Mouse (Mus musculus) cerebellum, adult 2 months (tissue): ENCODE measurements at regions not wholly inside any gene's neighbourhood (a gene's known extent, or its start where the extent isn't known, plus 50 kb on each side); places are given as distances from the start of the nearest gene placed in this dataset.

Source experiments
- DNase-seq, 2 experiments: peaks; one replicate each; pipeline ENCODE4 v3.0.0; 2021
- H3K27ac ChIP-seq: fragments of 200-500 bp; 2 replicates; pipeline ENCODE4 v1.5.1; 2012; ENCODE audit warnings: low read length, control low read depth, inconsistent platforms; ENCODE audit not compliant: insufficient read depth
- H3K27me3 ChIP-seq: fragments of 200-500 bp; 2 replicates; pipeline ENCODE4 v1.6.1; 2012; ENCODE audit warnings: inconsistent platforms, mild to moderate bottlenecking, low read length, moderate library complexity; ENCODE audit not compliant: control insufficient read depth, insufficient read depth
- H3K4me1 ChIP-seq: fragments of 200-500 bp; 2 replicates; pipeline ENCODE4 v1.6.1; 2011; ENCODE audit warnings: low read length; ENCODE audit not compliant: control insufficient read depth, insufficient read depth
- H3K4me3 ChIP-seq: fragments of 200-500 bp; replicated peaks from 2 replicates; pipeline ENCODE3; 2011; ENCODE audit warnings: mild to moderate bottlenecking, low read depth, low read length, control low read depth; ENCODE audit not compliant: insufficient read depth
- CTCF ChIP-seq: fragments of 200-500 bp; IDR thresholded peaks from 2 replicates; pipeline ENCODE4 v1.5.1; 2011; ENCODE audit warnings: low read depth, mild to moderate bottlenecking, control low read depth, low read length, moderate library complexity, borderline replicate concordance; ENCODE audit not compliant: insufficient read depth
- POLR2A ChIP-seq: fragments of 200-500 bp; IDR thresholded peaks from 2 replicates; pipeline ENCODE4 v1.6.1; 2011; ENCODE audit warnings: low read length, control low read depth, borderline replicate concordance; ENCODE audit not compliant: insufficient read depth
- WGBS: fragments of 180-500 bp; shearing (Covaris S2); methylation state at CpG from one replicate; pipeline ENCODE4 v1.1.7; 2018; 5-methylcytosine and 5-hydroxymethylcytosine counted together

DNA sequence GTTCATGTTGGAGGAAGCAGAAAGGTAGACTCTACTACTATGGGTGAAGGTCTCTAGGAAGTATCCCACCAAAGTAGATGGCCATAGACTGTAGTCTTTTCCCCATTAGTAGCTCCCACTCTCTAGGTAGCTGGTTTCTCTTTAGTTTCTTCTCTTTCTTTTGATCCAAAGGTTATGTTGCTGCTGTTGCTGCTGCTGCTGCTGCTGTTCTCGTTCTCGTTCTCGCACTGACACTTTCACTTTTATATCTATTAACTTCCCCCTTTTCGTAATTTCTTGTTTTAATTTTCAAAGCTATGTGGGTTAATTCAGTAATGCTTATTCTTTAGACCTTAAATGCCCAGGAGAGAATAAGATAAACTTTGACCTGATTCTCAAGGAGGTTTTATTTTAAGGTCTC is 58.3 kb downstream of the Tmem100 start:
- DNase-seq: no peak
- TF ChIP-seq POLR2A: no peak
- no peak for TF ChIP-seq CTCF
- 91% methylated on average over 4 of the region's 4 CpGs for WGBS
- Histone ChIP-seq H3K4me1 (no peaks in the 10 kb centered on the region), H3K4me3 (no peak overlapping the region), H3K27ac (no peak overlapping the region), H3K27me3 (no peaks in the 10 kb centered on the region)

DNA sequence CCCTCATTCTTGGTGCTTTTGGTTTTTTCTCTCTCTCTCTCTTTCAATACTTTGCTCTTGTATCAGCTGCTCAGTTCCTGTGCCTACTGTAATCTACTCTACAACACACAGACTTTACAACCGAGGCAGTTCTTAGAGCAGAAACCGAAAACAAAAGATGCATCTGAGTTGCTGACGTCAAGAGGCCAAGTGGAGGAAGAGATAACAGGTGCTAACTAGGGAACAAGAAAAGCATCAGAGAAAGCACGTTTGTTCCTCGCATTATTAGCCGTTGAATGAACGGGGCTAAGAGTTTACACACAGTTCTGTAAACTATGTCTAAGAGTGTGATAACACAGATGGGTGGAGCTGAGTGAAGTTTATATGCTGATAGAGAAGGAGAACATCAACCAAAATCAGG is 63.9 kb downstream of the Tmem100 start:
- WGBS: 82% methylated on average over 7 of the region's 7 CpGs
- TF ChIP-seq CTCF (no peak), POLR2A (no peak)
- Histone ChIP-seq H3K4me3 (no peak overlapping the region), H3K27ac (no peak overlapping the region), H3K27me3 (no peaks in the 10 kb centered on the region), H3K4me1 (no peaks in the 10 kb centered on the region)
- DNase-seq: no peak

DNA sequence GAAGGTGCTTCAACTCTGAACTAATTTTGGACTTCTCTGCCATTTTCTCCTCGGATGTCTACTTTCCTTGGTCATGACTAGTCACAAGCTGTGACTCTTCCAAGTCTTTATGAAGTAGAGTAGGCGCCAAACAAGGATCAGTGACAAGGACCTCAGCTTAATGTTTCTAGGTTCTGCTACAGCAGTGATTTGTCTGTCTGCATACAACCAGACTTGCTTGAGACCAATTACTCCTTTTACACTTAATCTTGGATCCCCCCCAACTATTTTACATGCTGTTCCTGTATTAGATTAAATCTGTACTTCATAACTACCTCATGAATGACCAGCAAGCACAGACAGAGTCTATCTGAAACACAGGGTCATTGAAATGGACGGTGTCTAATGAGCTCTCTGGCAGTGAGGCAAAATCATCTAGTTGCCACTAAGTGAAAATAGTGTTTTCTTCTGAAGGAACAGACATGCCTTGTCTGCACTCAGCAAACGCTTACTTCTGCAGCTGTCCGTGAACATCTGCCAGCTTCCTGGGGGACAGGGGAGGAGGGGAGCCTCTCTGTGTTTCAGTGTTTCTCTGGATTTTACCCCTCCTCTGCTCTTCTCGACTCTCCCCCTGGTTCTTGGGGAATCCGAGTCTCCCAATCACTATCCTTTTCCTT is 64.7 kb downstream of the Tmem100 start:
- no peaks in the 10 kb centered on the region for H3K4me1 ChIP-seq
- H3K4me3 ChIP-seq: no peak overlapping the region
- no peak for TF ChIP-seq POLR2A
- TF ChIP-seq CTCF: no peak
- WGBS: 45% methylated on average over 7 of the region's 7 CpGs
- DNase-seq: no peak
- no peaks in the 10 kb centered on the region for H3K27me3 ChIP-seq
- H3K27ac ChIP-seq: no peak overlapping the region

DNA sequence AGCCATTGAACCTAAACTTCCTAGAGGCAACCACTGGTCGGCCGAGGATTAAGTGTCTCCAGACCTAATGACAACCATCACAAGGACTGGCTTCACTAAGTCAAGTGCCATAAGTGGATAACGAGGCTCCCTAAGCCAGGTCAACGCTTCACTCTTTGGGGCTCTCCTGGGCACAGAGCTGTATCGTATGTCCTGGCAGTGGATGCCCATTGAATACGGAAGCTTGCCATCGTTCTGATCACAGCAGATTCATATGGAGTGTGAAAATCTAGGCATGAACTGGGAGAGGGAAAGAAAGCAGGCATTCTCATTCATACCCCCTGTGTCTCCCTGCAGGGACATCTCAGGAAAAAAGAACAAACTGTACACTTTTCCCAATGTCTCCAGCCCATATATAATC is 68.3 kb downstream of the Tmem100 start:
- H3K4me1 ChIP-seq: no peaks in the 10 kb centered on the region
- no peak for TF ChIP-seq POLR2A
- no peak for TF ChIP-seq CTCF
- no peak for DNase-seq
- H3K4me3 ChIP-seq: no peak overlapping the region
- H3K27me3 ChIP-seq: no peaks in the 10 kb centered on the region
- WGBS: 78% methylated on average over 7 of the region's 7 CpGs
- no peak overlapping the region for H3K27ac ChIP-seq

DNA sequence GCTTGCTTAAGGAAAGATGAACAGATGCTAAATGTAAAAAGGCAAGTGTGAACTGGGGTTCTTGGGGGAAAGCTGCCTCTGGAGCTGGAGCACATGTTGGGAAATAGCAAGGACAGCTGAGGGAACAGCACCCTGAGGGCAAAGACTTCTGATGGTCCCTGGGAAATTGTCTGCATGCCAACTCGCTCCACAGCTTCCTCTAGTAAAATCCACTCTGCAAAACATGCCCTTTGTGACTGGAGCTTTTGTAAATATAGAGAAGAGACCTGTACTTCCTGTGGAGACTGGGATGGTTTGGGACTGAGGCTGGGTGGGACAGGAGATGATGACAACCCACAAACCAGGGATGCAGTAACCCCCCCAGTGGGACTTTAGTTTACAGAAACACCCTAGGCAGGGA is 69.0 kb downstream of the Tmem100 start:
- no peak for DNase-seq
- Histone ChIP-seq H3K27me3 (no peaks in the 10 kb centered on the region), H3K4me3 (no peak overlapping the region), H3K4me1 (no peaks in the 10 kb centered on the region), H3K27ac (no peak overlapping the region)
- 50% methylated on average over 1 of the region's 1 CpGs for WGBS
- TF ChIP-seq POLR2A (no peak), CTCF (no peak)

DNA sequence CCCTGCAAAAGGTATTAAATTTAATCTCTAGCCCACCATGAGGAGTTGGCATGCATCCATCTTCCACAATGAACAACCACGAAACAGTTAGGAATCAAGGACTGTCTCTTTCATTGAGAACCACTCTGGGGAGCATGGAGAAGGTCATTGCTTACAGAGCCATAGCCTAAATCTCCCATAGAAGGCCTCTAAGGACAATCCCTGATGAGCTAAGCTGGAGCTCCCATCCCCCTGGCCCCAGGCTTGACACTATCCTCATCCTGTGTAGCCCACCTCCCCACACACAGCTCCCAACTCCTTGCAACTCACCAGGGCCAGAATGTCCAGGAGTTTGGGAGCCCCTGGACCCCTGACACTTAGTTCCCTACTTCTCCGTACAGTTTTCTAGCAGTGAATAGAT is 70.0 kb downstream of the Tmem100 start:
- no peak overlapping the region for H3K27ac ChIP-seq
- no peaks in the 10 kb centered on the region for H3K4me1 ChIP-seq
- TF ChIP-seq POLR2A (no peak), CTCF (no peak)
- no peaks in the 10 kb centered on the region for H3K27me3 ChIP-seq
- 62% methylated on average over 2 of the region's 2 CpGs for WGBS
- H3K4me3 ChIP-seq: no peak overlapping the region
- no peak for DNase-seq

DNA sequence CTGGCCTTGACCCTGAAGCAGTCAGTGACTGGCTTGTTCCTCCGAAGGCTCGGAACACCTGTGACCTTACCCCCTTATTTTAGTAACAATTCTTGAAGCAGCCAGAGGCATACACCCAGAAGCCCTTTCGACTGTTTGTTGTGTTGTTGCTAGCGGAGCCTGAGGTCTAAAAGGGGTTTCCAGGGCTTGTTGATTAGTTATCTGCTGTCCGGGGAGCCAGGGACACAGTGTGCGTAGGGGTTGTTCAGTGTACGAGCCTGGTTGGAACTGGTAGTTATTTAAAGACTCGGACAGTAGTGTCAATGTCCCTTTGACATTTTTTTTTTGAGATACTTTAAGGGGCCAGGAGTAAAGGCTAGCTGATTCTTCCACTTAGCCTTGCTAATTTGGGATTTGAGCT is 71.1 kb downstream of the Tmem100 start:
- DNase-seq: no peak
- Histone ChIP-seq H3K4me1 (no peaks in the 10 kb centered on the region), H3K27ac (no peak overlapping the region), H3K27me3 (no peaks in the 10 kb centered on the region), H3K4me3 (no peak overlapping the region)
- 89% methylated on average over 8 of the region's 8 CpGs for WGBS
- TF ChIP-seq CTCF (no peak), POLR2A (no peak)

DNA sequence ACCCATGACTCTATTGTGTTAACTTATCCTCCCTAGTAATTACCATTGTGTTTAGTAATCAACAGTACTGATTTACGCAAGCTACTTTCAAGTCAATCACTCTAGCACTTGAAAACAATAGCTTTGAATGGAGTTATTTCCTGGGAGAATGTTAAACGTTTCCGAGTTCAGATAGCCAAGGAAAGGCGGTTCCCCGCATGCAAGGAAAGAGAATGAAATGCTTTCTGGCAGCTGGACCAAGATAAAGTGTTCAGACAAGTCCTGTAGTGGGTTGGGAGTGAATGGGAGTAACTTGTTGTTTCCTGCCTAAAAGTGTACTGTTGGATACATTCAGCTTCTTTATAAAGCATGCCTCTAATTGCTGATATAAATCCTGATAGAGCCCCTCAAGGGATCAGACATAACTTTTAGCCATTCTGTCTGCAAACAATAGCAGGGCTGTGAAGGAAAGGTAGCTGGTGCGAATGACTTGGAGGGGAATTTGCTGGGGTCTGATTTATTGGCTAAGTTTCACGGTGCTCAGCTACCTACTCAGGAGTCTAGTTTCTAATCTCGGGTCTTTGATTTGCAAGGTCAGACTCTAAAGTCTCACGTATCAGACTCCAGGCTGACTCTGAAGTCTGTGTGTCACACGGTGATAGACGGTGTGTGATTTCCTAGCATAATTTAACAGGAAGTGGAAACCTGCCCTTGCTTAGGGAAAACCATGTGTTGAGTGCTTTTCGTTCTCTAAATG is 76.1 kb downstream of the Tmem100 start:
- 81% methylated on average over 12 of the region's 12 CpGs for WGBS
- no peaks in the 10 kb centered on the region for H3K27me3 ChIP-seq
- H3K4me1 ChIP-seq: no peaks in the 10 kb centered on the region
- no peak overlapping the region for H3K27ac ChIP-seq
- DNase-seq: no peak
- no peak overlapping the region for H3K4me3 ChIP-seq
- TF ChIP-seq CTCF (no peak), POLR2A (no peak)
